Mouse (Mus musculus) C2C12 (cell line): Measurements from ENCODE around the gene Nkiras1.

Experiments used
- MAX ChIP-seq: IDR thresholded peaks from one replicate; pipeline ENCODE4 v1.6.1; 2011; ENCODE audit warnings: mild to moderate bottlenecking, control low read depth
- MYOG ChIP-seq: IDR thresholded peaks from one replicate; pipeline ENCODE4 v1.6.1; 2011; ENCODE audit not compliant: control insufficient read depth, insufficient read length; ENCODE audit errors: extremely low read depth
- USF1 ChIP-seq: IDR thresholded peaks from one replicate; pipeline ENCODE4 v1.6.1; 2011; ENCODE audit warnings: low read depth, mild to moderate bottlenecking, control low read depth, moderate library complexity

DNA sequence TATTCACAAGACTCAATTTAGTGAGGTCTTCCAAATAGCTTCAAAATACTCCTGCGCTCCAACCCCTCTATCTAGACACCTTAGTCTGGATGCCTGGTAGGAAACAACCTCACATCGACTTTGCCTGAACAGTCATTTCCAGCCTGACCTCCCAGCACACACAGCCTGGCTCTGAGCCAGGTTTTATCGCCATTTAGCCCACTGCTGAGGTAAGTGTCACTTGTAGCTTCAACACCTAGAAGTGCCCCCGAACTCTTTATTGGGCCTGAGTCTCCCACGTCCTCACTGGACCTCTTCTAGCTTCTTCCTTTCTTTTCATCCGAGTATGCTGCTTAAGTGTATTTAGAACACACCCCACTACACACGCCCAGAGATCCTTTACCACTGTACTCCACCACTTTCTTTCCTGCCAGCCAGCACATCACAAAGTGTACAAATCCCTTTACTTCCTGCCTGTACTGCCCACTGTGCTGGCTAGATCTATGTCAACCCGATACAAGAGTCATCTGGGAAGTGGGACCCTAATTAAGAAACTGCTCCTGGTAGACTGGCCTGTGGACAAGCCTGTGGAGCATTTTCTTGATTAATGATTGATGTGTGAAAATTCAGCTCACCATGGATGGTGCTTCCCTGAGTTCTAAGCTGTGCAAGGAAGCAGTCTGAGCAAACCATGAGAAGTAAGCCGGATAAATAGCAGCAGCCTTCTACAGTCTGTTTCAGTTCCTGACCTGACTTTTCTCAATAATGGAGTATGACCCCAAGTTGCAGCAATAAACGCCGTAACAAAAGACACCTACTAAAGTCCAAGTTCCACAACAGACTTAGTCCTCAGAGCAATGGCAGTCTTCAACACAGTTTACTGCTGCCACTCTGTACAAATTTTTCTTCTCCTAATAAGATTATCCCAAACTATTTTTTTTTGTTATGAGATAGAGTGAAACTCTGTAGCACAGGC lies 46.8 kb downstream of the Nkiras1 start:
- TF ChIP-seq MAX (no peak), MYOG (no peak), USF1 (no peak)
